Mouse (Mus musculus) large intestine, adult 2 months (tissue): ENCODE results near the gene Rpp14. TPM values are rescaled to one million over a fixed set of nuclear protein-coding genes. Genes with fewer than 3 reads are reported as not detected.
A peak's percentile ranks its signal among the peaks of the same experiment; 100 is the strongest.

Experiments
- DNase-seq: peaks from one replicate; pipeline ENCODE4 v3.0.0-alpha.2; 2012; ENCODE audit warnings: low read depth, low spot score
- WGBS: fragments of 180-500 bp; shearing (Covaris S2); methylation state at CpG from one replicate; pipeline ENCODE4 v1.1.7; 2018; 5-methylcytosine and 5-hydroxymethylcytosine counted together
- polyA plus RNA-seq: library from polyadenylated mRNA; depleted of rRNA; stranded (reverse); fragments of >200 nt; gene quantifications from 2 replicates; pipeline ENCODE4 v1.2.3, GENCODE M21; 2012; rRNA removed

Gene Rpp14
- polyA plus RNA-seq = 5.7 and 6.0 TPM in 2 replicates

DNA sequence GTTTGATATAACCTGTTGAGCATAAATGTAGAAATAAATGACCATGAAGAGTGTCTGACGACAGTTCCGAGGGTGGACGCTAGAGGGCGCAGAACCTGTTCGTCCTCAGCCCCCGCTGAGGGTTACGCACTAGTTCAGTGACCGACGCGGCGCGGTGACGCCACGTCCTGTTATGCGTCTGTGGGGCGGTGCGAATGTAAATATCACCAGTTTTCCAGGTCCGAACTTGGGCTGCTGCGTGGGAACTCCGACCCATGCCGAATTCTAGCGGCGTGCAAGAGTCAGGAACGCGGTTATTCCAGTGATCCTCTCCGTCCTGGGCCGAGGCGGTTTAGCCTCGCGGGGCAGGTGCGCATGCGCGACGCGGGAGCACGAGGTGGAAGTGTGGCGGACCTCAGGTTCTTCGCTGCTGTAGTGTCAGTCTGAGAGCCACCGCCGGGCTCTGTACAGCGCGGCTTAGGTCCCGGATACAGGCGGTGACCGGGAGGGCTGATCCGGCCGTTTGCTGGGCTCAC, at the start of gene Rpp14:
Gene Rpp14, plus strand, starts transcription at position 203 of the 515 bp plus-strand sequence.
- WGBS = under 1% methylated on average over 47 of the region's 47 CpGs
- peak; percentile 85 for DNase-seq

DNA sequence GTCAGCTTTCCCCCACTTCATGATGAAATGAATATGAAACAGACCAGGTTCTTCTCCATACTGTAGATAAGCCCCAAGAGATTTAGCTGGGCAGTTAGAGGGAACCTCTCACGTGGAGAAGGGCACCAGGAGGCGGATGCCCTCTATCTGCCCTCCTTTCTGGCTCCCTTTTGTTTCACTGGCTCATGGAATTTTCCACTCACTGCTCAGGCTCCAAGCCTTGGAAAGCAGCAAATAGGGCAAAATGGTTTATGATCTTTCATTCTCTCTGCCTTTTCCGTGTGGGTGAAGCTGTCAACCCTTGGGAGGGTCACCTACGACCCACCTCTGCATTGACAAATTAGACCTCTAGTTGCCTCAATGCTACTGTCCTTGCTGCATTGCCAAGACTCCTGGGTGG, 49.6 kb upstream of the Rpp14 start:
- 55% methylated on average over 4 of the region's 4 CpGs for WGBS
- no peak for DNase-seq

DNA sequence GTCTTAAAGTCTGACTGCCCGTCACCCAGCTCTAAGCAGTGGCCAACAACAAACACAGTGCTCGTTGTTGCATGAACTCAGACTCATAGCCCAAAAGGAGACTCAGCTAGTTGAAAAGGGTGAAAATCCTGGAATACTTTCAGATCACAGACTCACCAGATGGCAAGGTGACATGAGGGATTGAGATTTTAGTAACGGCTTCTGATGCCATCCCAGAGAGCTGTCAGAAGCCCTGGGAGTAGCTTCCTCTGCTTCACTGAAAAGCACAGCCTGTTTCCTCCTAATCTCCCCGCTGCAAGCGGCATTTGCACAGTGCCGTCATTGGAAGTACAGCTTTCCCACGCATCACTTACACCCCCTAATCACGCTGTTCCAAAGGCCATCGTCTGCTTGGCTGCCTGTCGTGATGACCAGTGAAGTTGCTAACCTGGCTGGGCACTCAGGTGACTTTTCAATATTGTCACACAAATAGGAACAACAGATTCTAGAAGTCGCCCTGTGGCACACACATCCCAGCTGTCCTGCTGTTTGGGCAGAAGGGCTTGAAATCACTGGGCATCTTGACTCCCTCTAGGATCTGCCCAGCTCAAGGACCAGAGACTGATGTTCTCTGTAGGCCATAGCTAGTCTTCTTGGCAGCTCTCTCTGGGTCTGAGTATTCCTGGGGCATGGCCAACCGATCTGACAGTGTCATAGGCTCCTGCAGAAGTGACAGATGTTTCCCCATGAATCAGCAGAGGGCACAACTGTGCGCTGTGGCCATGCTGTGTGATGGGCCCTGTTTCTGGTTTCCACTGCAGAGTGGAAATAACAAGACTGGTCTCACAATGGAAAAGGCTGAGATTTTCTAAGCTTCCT, 47.9 kb upstream of the Rpp14 start:
- WGBS = 88% methylated on average over 13 of the region's 13 CpGs
- DNase-seq = no peak

DNA sequence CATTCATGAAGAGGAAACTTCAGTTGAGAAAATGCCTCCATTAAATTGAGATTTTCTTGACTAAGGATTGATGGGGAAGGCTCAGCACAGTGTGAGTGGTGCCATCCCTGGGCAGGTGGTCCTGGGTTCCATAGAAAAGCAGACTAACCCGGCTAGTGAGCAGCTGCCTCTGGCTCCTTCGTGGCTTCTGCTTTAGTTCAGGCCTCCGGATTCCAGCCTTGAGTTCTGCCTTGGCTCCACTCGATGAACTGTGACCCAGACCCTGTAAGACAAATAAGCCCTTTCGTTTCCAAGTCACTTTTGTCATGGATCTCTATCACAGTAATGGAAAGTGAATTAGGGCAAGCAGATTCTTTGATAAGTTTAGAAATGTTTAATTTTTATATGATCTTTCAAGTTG, 45.6 kb upstream of the Rpp14 start:
- no peak for DNase-seq

DNA sequence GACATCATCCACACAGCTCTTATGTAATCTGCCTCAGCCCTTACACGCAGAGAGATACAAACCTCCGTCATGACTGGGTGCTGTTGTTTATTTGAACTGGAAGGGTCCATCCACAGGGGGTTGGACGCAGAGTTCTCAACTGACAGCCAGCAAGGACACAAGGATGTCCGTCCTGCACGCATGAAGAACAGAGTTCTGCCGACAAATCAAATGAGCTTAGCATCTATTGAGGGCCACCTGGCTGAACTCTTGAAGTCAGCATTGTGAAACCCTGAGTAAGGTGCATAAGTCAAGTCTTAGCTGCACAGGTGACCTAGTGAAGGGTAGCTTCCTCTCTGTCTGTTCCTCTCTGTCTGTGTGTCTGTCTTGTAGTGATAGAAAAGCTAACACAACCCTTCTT, 44.2 kb upstream of the Rpp14 start:
- DNase-seq = no peak
- WGBS = 90% methylated on average over 6 of the region's 6 CpGs

More for the DNA sequence above, 45.6 kb upstream of the Rpp14 start:
- WGBS = 83% methylated on average over 5 of the region's 5 CpGs

DNA sequence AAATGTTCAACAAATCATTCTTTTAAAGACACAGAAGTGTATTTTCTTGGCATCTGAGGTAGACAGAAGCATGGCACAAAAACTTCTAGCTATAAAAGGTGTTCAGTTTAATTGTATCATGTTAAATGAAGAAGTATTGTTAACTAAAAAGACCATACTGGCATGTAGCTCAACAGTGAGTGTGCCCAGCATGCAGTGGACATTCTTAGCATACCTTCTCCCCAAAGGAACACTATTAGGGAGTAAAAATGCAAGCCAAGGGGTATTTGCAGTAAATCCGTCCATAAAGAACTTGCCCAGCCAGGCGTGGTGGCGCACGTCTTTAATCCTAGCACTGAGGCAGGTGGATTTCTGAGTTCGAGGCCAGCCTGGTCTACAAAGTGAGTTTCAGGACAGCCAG, 43.8 kb upstream of the Rpp14 start:
- DNase-seq = no peak
- WGBS = 90% methylated on average over 5 of the region's 5 CpGs

DNA sequence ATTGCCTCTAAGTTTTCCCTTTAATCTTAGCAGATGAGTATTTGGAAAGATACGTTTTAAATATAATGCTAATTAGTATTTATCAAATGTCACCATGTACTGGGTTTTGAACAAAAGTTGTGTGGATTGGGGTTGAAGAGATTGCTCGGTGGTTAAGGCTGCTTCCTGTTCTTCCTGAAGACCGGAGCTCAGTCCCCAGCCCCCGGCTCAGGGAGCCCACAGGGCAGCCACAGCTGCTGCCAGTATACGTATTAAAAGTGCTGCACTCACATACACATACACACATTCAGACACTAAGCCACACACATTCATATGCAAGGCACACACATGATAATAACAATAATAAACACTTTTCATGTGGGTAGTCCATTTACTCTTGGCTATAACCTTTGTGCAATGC, 42.0 kb upstream of the Rpp14 start:
- WGBS = 79% methylated on average over 5 of the region's 5 CpGs

DNA sequence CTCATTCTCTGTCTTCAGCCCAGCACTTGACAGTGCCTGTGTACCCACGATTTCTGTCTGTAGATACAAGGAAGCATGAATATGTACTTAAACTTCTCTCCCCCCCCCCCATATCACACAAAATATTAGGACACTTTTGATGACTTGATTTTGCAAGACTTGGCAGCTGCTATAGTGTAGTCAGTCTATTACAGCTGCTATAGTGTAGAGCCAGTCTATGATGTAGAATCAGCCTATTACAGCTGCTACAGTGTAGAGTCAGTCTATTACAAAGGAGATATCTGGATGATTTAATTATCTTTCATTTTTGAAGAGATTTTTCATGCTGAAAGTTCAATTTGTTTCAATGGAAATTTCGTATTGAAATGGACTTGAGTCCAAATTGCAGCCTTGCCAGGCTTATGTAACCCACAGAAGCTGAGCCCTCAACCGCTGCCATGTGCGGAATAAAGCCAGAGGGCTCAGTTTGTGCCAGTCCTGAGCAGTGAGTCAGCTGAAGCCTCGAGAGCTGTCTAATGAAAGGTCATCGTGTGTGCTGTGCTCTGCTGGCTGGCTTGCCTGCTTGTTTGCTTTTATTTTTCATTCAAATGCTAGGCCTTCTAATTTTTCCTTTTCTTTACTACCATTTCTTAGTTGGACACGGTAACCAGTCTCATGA, 41.2 kb upstream of the Rpp14 start:
- WGBS = 71% methylated on average over 7 of the region's 7 CpGs
- no peak for DNase-seq

More for the DNA sequence above, 42.0 kb upstream of the Rpp14 start:
- DNase-seq = no peak

DNA sequence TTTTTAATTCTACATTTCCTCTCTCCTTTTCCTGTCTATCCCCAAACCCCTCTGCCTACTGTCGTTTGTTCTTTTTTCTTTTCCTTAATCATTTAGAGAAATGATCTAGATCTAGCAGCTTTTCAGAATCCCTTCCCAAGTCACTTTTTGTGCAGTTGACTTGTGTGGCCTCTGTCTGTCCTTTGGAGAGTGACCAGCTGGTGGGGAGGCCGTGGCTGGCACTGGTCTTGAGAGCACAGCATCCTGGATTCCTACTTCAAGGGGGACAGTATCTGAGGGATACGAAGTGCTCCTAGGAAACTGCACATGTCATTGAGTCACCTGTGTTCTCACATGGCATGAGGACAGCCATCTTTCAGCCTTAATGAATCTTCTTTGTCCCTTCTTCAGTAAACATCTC, 40.0 kb upstream of the Rpp14 start:
- 83% methylated on average over 3 of the region's 3 CpGs for WGBS
- no peak for DNase-seq

DNA sequence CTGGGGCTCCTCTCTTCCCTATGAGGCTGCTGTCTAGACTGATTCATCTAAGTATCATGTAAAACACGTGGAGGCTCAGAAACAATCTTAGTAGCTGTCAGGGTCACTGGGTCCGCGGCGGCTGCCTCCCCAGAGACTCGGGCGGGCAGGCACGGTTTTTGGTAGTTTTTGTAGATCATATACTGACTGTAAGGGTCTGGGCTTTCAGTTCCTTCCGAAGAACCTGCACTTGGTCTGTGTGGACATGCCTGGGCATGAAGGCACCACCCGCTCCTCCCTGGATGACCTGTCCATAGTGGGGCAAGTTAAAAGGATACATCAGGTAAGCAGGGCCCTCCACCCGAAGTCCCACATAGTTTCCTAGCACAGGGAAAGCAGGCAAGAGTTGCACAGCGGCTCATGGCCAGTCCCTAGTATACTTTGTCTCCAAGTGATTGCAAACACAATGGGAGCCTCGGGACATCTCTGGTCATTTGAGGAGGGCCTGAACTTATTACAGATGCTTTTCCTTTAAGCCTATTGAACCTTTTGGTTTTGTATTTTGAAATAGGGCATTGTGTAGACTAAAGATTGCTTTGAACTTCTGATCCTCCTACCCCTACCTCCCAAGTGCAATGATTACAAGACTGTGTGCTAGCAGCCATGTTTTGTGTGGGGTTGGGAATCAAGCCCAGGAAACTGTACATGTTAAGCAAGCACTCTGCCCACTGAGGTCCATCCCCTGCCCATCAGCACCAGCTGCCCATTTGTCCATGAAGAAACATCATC, 39.1 kb upstream of the Rpp14 start:
- 88% methylated on average over 12 of the region's 12 CpGs for WGBS
- no peak for DNase-seq

DNA sequence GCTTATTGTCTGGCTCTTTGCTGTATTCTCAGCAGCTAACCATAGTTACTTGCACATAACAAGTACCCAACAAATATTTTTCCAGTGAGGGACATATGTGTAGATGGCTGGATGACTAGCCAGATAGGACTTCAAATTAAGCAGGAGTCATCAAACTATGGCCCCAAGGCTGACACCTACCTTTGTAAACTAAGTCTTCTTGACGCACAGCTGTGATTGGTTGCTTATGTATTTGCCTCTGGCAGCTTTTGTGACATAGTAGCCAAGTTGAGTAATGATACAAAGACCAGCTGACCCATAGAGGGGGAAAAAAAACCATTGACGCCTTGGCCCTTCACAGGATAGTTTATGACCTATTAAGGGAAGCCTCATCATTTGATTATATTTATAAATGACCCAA, 38.0 kb upstream of the Rpp14 start:
- no peak for DNase-seq
- WGBS = 91% methylated on average over 2 of the region's 2 CpGs

DNA sequence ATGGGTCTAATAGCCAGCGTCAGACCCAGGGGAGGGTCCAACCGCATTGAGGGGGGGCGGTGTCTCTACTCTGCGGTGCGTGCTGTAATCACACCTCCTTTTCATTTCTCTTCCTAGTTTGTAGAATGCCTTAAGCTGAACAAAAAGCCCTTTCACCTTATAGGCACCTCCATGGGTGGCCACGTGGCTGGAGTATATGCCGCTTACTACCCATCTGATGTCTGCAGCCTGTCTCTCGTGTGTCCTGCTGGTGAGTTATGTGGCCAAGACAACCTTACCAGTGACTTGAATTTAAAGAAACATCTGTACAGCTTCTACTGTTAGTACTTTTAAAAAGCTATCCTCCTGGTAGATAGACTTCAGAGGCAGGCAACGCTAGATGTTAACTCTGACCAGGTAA, 37.6 kb upstream of the Rpp14 start:
- WGBS = 96% methylated on average over 9 of the region's 9 CpGs

DNA sequence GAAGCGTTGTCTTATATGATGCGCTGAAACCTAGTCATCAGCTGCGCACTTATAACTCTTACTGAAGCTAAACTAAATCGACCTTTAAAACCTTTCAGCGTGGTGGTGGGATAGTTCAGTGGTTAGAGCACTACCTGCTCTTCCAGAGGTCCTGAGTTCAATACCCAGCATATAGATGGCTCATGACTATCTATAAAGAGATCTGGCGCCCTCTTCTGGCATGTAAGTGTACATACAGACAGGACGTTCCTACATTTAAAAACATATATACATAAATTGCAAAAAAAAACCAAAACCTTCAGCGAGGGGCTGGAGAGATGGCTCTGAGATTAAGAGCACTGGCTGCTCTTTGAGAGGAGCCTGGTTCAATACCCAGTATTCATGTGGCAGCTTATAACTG, 35.8 kb upstream of the Rpp14 start:
- WGBS = 62% methylated on average over 8 of the region's 8 CpGs
- peak; percentile 7 for DNase-seq

More for the DNA sequence above, 37.6 kb upstream of the Rpp14 start:
- DNase-seq = no peak

DNA sequence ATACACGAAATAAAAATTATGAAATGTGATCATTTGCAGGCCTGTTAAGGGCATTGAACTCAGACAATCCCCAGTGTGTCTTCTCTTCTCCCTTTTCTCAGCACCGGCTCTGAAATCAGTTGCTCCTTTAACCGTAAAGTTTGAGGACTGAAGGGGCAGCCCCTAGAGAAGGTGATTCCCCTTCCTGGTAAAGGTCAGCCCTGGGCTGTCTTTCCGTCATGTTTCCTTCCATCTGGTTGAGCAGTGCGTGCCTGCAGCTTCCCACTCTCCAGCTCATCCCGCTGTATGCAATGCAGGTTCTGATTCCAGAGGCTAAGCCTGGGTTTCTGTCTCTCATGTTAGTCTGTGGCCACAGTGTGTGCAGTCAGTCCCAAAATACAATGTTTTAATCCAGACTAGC, 35.4 kb upstream of the Rpp14 start:
- WGBS = 83% methylated on average over 6 of the region's 6 CpGs

DNA sequence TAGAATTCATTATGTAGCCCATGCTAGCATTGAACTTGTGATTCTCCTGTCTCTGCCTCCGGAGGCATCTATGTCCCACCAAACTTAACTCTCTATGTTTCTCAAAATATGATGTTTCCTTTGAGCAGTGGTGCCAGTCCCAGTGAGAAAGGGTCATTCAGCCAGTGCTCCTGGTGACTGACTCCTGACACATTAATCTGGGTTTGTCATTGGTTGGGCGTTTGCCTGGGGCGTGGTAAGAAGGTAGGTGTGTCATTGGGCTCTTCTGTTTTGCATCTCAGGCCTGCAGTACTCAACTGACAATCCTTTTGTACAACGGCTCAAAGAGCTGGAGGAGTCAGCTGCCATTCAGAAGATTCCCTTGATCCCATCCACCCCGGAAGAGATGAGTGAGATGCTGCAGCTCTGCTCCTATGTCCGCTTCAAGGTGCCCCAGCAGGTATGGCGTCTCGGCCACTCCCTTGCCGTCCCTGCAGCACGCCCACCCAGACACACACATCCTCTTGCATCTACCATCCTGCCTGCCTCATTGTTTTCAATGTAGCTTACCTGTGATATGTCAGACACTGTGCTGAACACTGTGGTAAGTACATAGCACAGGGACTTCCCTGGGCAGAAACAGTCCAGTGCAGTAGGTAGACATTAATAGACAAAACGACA, 34.9 kb upstream of the Rpp14 start:
- DNase-seq = no peak
- WGBS = 81% methylated on average over 11 of the region's 11 CpGs

More for the DNA sequence above, 35.4 kb upstream of the Rpp14 start:
- DNase-seq = no peak

DNA sequence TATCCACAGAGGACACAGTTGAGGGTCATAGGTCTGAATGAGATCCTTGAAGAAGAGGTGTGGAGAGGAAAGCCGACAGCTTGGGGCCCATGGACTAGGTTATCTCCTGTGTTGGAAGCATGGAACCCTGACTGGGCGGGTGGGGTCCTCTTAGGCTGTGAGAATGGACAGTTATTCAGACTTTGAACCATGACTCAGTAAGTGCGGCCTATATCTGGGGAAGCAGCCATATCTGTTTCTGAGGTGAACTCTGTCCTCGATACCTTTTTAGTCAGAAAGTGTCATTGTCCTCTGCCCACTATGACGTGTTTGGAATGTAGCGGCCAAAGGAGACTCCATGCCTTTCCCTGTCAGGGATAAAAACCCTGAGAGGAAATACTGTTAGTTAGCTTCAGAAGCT, 33.3 kb upstream of the Rpp14 start:
- 75% methylated on average over 6 of the region's 6 CpGs for WGBS
- DNase-seq = peak; percentile 27

DNA sequence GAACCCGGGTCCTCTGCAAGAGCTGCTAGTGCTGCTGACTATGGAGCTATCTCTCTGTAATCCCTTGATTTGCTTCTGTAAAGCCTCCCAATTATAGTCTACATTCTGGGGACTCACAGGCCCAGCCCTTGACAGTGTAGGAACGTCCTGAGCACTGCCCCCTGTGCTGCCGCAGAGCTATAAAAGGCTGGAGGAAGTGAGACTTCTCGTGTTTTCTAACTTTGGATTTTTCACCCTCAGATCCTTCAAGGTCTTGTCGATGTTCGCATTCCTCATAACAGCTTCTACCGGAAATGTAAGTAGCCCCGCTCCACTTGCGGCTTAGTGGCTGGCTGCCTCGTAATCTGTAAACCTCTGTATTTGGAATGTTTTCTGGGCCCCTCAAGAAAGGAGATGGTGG, 30.8 kb upstream of the Rpp14 start:
- WGBS = 81% methylated on average over 10 of the region's 10 CpGs
- no peak for DNase-seq

DNA sequence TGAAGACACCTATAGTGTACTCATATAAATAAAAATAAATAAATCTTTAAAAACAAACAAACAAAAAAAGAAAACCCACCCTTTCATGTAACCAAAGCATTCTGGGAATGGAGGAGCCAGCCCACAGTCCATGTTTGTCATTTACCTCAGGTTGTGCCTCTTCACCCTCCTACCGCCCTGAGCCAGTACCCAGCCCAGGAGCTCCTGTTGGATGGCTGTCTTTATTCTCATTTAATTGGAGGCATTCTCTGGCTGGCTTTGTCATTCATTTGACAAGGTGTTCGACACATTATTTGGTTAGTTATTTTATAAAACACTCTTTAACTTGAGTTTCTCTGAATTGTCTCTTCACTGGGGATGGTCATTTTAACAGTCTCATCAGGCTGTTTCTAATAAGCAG, 28.3 kb upstream of the Rpp14 start:
- no peak for DNase-seq
- WGBS = 93% methylated on average over 2 of the region's 2 CpGs

DNA sequence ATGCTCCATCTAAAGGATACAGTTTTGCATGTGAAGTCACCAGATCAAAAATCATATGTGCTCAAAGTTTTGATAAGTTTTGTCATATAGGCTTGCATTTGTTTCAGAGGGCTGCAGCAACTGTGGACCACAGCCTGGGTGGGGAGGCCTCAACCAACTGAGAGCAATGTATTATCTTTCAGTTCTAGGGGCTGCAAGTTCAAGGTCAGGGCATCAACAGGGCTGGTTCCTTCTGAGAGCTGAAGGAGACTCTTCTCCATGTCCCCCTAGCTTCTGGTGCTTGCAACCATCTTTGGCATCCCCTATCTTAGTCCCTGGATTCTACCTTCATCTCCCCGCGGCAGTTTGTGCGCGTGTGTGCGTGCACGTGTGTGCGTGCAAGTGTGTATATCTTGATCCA, 27.5 kb upstream of the Rpp14 start:
- DNase-seq = no peak
- over 99% methylated on average over 7 of the region's 7 CpGs for WGBS
